Mouse (Mus musculus): ENCODE data around the gene Plscr3. TPM values are rescaled to one million over a fixed set of nuclear protein-coding genes. Genes with fewer than 3 reads are reported as not detected.

Gene Plscr3
- polyA plus RNA-seq, 1 experiment from 2014 or later: 36.3 TPM

DNA sequence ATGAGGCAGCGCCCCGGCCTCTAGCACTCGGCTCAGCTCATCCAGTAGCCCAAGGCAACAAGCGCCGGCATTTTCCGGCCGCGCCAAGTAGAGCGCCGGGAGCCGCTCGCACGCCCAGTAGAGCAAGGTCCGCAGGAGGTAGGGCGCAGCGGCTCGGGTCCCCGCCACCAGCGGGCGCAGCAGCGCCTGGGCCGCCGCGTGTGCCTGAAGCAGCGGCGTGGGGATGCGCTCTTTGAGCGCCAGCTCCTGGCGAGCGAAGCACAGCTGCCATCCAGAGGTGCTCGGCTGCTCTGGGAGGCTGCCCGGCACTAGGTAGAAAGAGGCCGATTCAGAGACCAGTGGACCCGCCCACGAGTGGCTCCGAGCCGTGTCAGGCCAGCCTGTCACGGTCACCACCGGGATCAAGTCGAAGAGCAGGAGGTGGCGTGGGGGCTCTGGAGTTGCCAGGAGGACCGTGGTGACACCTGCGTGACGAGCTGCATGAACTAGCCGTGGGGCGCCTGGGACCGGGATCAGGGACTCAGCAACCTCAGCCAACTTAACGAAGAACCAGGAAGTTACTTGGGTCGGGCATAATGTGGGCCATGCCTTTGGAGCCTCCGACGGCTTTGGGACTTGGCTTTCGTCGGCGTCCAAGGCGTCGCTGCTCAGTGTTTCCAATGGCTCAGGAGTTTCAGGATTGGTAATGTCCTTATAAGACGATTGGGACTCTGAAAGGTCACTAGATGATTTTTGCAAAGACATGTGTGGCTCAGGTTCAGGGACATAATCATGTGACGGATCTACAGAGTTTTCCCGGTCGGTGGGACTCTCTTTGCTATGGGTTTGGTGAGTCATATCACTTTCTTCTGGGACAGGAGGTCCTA lies 42.2 kb upstream of the Plscr3 start:
- no peaks in the 10 kb centered on the region for H3K36me3 ChIP-seq (ENCODE audit: control insufficient read depth, insufficient read depth, low read length)
- 1% methylated on average over 60 of the region's 60 CpGs for WGBS
- ATAC-seq (ENCODE audit: low read depth): peak; percentile 36; the same call in 1 of the 2 replicates

GRCm38 (mm10) chr11:69804652-69804940 lies 41.6 kb upstream of the Plscr3 start:
- 0 out of 2 replicates have a peak overlapping the region, but pooled peaks have one; percentile 34 for H3K9ac ChIP-seq (replicated peaks; ENCODE audit: low read depth, low read length)
- peaks cover 11% of the 10 kb centered on the region for H3K27me3 ChIP-seq (ENCODE audit: control insufficient read depth, insufficient read depth, low read length)
- no peaks in the 10 kb centered on the region for H3K36me3 ChIP-seq (ENCODE audit: control insufficient read depth, insufficient read depth, low read length)
- H3K27ac ChIP-seq (ENCODE audit: low read depth, low read length): no peak overlapping the region
- no peaks in the 10 kb centered on the region for H3K9me3 ChIP-seq (ENCODE audit: control insufficient read depth, low read length)
- H3K4me1 ChIP-seq (ENCODE audit: control insufficient read depth, insufficient read depth, low read length): peaks cover 31% of the 10 kb centered on the region
- no peak for ATAC-seq (ENCODE audit: low read depth)
- H3K4me2 ChIP-seq (ENCODE audit: low read depth, low read length): peak overlapping the region; percentile 96; the same call in 1 of the 2 replicates
- 4% methylated on average over 12 of the region's 12 CpGs for WGBS
- no peak overlapping the region for H3K4me3 ChIP-seq (ENCODE audit: low read depth, low read length)

More for the DNA sequence above, 42.2 kb upstream of the Plscr3 start:
- H3K27ac ChIP-seq (ENCODE audit: low read depth, low read length): no peak overlapping the region
- H3K4me2 ChIP-seq (ENCODE audit: low read depth, low read length): peak overlapping the region; percentile 96
- peak overlapping the region; percentile 55 for H3K4me3 ChIP-seq (ENCODE audit: low read depth, low read length)
- H3K27me3 ChIP-seq (ENCODE audit: control insufficient read depth, insufficient read depth, low read length): peaks cover 11% of the 10 kb centered on the region
- H3K9me3 ChIP-seq (ENCODE audit: control insufficient read depth, low read length): no peaks in the 10 kb centered on the region
- peak overlapping the region; percentile 50 for H3K9ac ChIP-seq (replicated peaks; ENCODE audit: low read depth, low read length)
- peaks cover 37% of the 10 kb centered on the region for H3K4me1 ChIP-seq (ENCODE audit: control insufficient read depth, insufficient read depth, low read length)

DNA sequence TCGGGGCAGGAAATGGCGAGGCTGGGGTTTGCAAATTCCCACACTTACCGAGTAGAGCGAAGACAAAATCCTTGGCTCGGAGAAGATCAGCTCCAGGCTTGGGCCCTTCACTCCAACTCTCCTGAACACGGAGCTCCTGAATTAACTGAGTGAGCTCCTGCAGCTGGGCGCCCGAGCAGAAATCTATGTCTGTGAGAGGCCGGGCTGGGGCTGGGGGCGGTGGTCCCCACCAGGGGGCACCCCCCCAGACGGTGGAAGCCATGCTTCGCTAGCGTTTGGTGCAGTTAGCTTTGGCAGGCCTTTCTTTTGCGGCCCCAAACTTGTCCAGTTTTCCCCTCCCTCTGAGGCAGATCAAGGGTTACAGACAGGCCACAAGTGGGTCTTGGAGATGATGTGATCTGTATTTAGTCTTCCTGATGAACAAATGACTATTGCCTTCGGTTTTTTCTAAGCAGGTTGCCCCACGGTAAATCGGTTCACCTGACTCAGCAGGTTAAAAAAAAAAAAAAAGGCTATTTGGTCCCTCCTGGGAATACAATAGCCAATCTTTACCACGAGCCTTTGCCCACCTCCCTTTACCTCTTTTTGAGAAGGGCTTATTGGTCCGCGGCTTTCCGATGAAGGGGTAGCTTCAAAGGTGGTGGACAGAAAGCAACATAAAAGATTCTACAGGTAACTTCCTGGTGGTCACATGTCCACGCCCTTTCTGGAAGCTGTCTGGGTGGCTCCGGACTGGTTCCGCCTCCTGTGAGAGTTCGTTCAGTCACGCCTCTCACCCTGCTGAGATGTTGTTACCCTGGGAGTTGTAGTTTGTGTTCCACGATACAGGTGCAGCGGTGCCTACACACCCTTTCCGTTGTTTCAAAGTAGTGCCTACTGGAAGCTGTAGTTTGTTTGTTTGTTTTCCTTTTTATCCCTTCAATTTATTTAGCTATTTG lies 40.9 kb upstream of the Plscr3 start, which contains the start of gene Tmem102:
TSS of gene Tmem102 (minus strand) at position 653 of the 938 bp plus-strand sequence.
- 6% methylated on average over 29 of the region's 29 CpGs for WGBS
- Histone ChIP-seq H3K4me1 (ENCODE audit: control insufficient read depth, insufficient read depth, low read length) (peaks cover 29% of the 10 kb centered on the region), H3K36me3 (ENCODE audit: control insufficient read depth, insufficient read depth, low read length) (no peaks in the 10 kb centered on the region), H3K4me3 (ENCODE audit: low read depth, low read length) (no peak within 1 kb of the TSS), H3K9me3 (ENCODE audit: control insufficient read depth, low read length) (no peaks in the 10 kb centered on the region), H3K27me3 (ENCODE audit: control insufficient read depth, insufficient read depth, low read length) (peaks cover 11% of the 10 kb centered on the region), H3K4me2 (ENCODE audit: low read depth, low read length) (peak within 1 kb of the TSS; percentile 96; the same call in 1 of the 2 replicates), H3K9ac (replicated peaks; ENCODE audit: low read depth, low read length) (0 out of 2 replicates have a peak within 1 kb of the TSS, but pooled peaks have one; percentile 34), H3K27ac (ENCODE audit: low read depth, low read length) (no peak within 1 kb of the TSS)
- ATAC-seq (ENCODE audit: low read depth): no peak

- H3K9ac ChIP-seq (replicated peaks; ENCODE audit: low read depth, low read length): no peak overlapping the region
- 85% methylated on average over 4 of the region's 4 CpGs for whole genome bisulfite sequencing
- H3K27me3 ChIP-seq (ENCODE audit: control insufficient read depth, insufficient read depth, low read length): peaks cover 9% of the 10 kb centered on the region
- no peaks in the 10 kb centered on the region for H3K9me3 ChIP-seq (ENCODE audit: control insufficient read depth, low read length)
- no peak overlapping the region for H3K27ac ChIP-seq (ENCODE audit: low read depth, low read length)
- H3K4me1 ChIP-seq (ENCODE audit: control insufficient read depth, insufficient read depth, low read length): peaks cover 25% of the 10 kb centered on the region
- ATAC-seq (ENCODE audit: low read depth): no peak
- no peak overlapping the region for H3K4me2 ChIP-seq (ENCODE audit: low read depth, low read length)
- no peak overlapping the region for H3K4me3 ChIP-seq (ENCODE audit: low read depth, low read length)
- H3K36me3 ChIP-seq (ENCODE audit: control insufficient read depth, insufficient read depth, low read length): no peaks in the 10 kb centered on the region
Measured at GRCm38 (mm10) chr11:69806378-69806777, 39.8 kb upstream of the Plscr3 start.

GRCm38 (mm10) chr11:69807641-69808040 lies 38.5 kb upstream of the Plscr3 start:
- ATAC-seq (ENCODE audit: low read depth): no peak
- Histone ChIP-seq H3K4me3 (ENCODE audit: low read depth, low read length) (no peak overlapping the region), H3K9ac (replicated peaks; ENCODE audit: low read depth, low read length) (no peak overlapping the region), H3K36me3 (ENCODE audit: control insufficient read depth, insufficient read depth, low read length) (no peaks in the 10 kb centered on the region), H3K27ac (ENCODE audit: low read depth, low read length) (no peak overlapping the region), H3K27me3 (ENCODE audit: control insufficient read depth, insufficient read depth, low read length) (peaks cover 9% of the 10 kb centered on the region), H3K9me3 (ENCODE audit: control insufficient read depth, low read length) (no peaks in the 10 kb centered on the region), H3K4me1 (ENCODE audit: control insufficient read depth, insufficient read depth, low read length) (peaks cover 14% of the 10 kb centered on the region), H3K4me2 (ENCODE audit: low read depth, low read length) (no peak overlapping the region)
- 86% methylated on average over 2 of the region's 2 CpGs for WGBS

GRCm38 (mm10) chr11:69810280-69810679 lies 35.9 kb upstream of the Plscr3 start:
- Histone ChIP-seq H3K4me1 (ENCODE audit: control insufficient read depth, insufficient read depth, low read length) (no peaks in the 10 kb centered on the region), H3K4me3 (ENCODE audit: low read depth, low read length) (no peak overlapping the region), H3K36me3 (ENCODE audit: control insufficient read depth, insufficient read depth, low read length) (no peaks in the 10 kb centered on the region), H3K27ac (ENCODE audit: low read depth, low read length) (no peak overlapping the region), H3K27me3 (ENCODE audit: control insufficient read depth, insufficient read depth, low read length) (peaks cover under 1% of the 10 kb centered on the region), H3K9ac (replicated peaks; ENCODE audit: low read depth, low read length) (no peak overlapping the region), H3K9me3 (ENCODE audit: control insufficient read depth, low read length) (no peaks in the 10 kb centered on the region), H3K4me2 (ENCODE audit: low read depth, low read length) (no peak overlapping the region)
- ATAC-seq (ENCODE audit: low read depth): no peak

- Histone ChIP-seq H3K9me3 (ENCODE audit: control insufficient read depth, low read length) (no peaks in the 10 kb centered on the region), H3K27ac (ENCODE audit: low read depth, low read length) (no peak within 1 kb of the TSS), H3K4me2 (ENCODE audit: low read depth, low read length) (no peak within 1 kb of the TSS), H3K27me3 (ENCODE audit: control insufficient read depth, insufficient read depth, low read length) (no peaks in the 10 kb centered on the region), H3K9ac (replicated peaks; ENCODE audit: low read depth, low read length) (no peak within 1 kb of the TSS), H3K4me3 (ENCODE audit: low read depth, low read length) (no peak within 1 kb of the TSS), H3K36me3 (ENCODE audit: control insufficient read depth, insufficient read depth, low read length) (no peaks in the 10 kb centered on the region), H3K4me1 (ENCODE audit: control insufficient read depth, insufficient read depth, low read length) (no peaks in the 10 kb centered on the region)
- no peak for ATAC-seq (ENCODE audit: low read depth)
- 68% methylated on average over 10 of the region's 10 CpGs for WGBS
Measured at GRCm38 (mm10) chr11:69815155-69815554, 31.0 kb upstream of the Plscr3 start, which contains the start of gene Gm39566. Gene Gm39566, minus strand, starts transcription at chr11:69815298.

DNA sequence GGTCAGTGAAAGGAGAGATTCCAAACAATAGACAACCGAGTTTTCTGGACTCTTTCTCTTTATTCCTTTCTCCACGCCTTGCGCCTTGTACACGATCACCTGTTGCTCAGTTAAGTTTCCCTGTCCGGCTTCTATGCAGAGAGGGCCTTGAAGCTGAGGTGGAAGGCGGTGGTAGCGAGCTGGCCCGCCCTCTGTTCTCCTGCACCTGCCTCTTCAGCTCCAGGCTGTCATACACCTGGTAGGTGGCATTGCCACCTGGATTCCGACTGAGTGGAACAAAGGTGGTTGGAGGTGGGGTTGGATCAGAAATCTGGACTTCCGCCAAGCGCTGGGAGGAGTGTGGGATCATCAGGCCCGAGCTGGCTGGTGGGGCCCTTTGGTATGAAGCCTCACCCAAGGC lies 29.7 kb upstream of the Plscr3 start:
- no peak for ATAC-seq (ENCODE audit: low read depth)
- Histone ChIP-seq H3K4me3 (ENCODE audit: low read depth, low read length) (no peak overlapping the region), H3K36me3 (ENCODE audit: control insufficient read depth, insufficient read depth, low read length) (no peaks in the 10 kb centered on the region), H3K9me3 (ENCODE audit: control insufficient read depth, low read length) (no peaks in the 10 kb centered on the region), H3K9ac (replicated peaks; ENCODE audit: low read depth, low read length) (no peak overlapping the region), H3K4me2 (ENCODE audit: low read depth, low read length) (no peak overlapping the region), H3K4me1 (ENCODE audit: control insufficient read depth, insufficient read depth, low read length) (no peaks in the 10 kb centered on the region), H3K27me3 (ENCODE audit: control insufficient read depth, insufficient read depth, low read length) (no peaks in the 10 kb centered on the region), H3K27ac (ENCODE audit: low read depth, low read length) (no peak overlapping the region)
- 94% methylated on average over 12 of the region's 12 CpGs for WGBS

Measured in neural tube, embryonic 14.5 days (tissue).